Mouse (Mus musculus): Measurements from ENCODE around the gene Chd5. TPM values are rescaled to one million over a fixed set of nuclear protein-coding genes. Genes with fewer than 3 reads are reported as not detected.

Gene Chd5
- polyA plus RNA-seq, 1 experiment from 2014 or later, result 7.4 TPM

DNA sequence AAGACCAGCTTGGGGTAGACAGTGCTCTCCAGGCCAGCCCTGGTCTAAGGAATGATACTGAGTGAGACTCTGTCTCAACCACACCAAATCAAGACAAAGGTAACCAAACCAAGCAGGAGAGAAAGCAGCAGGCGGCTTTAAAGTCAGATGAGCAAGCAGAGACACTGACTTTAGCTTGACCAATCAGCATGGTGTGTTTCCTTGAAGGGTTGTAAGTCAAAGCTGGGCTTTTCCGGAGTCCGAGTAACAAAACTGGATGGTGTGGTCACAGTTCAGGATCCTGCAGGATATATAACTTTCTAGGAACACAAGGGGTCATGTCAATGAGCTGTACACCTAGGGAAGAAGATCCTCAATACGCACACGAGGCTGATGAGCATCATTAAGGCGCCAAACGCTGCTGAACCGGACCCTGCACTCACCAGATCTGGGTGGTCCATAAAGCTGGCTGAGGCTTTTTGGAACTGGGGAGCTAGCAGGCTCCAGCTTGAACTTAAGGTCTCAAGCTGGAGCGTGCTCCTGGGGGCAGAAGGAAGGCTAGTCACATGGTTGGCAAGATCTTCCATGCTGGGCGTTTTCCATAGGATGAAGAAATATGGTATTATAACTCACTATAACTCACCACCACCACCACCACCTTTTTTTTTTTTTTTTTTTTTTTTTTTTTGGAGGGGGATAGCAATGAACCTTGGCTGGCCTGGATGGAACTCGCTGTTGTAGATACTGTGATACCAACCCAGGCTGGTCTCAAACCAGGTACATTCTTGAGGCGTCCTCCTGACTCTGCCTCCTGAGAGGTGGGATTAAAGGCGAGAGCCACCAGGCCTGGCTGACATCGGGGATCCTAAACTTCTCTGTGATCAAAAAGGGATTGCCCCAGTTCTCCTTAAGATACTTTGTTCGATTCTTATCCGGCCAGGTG lies 13.5 kb upstream of the Chd5 start:
- Histone ChIP-seq H3K9ac (no peak overlapping the region), H3K9me3 (no peaks in the 10 kb centered on the region), H3K36me3 (replicated peaks) (peaks cover 24% of the 10 kb centered on the region), H3K27me3 (peaks cover 14% of the 10 kb centered on the region; the same call in 1 of the 2 replicates), H3K27ac (no peak overlapping the region), H3K4me1 (peaks cover 19% of the 10 kb centered on the region), H3K4me2 (peak overlapping the region; percentile 90), H3K4me3 (replicated peaks) (peak overlapping the region; percentile 98)
- peak; percentile 47 for ATAC-seq (ENCODE audit: low FRiP score)
- 60% methylated on average over 16 of the region's 16 CpGs for WGBS

DNA sequence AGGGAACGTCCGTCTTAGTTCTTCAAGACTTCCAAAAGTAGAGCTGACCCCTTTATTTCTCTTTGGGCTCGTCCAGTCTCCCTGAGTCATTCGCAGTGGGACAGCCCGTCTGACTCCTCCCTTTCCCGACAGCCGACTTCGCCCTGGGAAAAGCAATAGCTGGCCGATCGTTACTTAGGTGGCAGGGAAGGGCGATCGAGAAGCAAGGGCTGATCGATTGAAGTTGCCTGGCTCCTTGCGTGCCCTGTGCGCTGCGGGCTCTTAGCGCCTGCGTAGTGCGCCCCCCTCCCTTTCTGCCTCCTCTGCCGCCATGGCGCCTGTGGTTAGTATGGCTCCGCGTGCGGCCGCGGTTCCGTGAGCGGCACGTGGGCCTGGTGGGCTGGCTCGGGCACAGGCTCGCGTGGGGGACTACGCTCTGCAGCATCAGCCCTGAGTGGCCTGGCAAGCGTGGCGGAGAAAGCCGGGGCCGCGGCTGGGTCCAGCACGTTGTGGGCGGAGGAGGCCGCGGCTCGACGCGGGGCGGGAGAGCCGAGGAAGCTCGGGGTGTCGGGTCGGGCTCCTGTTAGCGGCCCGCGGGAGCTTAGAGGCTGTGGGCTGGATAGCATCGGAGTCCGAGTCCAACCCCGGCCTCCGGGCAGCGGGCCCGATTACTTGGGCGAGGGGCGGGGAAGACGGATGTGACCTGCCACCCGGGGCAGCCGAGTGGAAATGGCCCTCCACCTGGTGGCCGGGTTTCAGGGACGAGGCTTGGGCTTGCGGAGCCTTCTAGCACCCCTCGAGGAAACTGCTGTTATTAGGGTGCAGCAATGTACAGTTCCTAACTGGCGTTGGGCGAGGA lies 12.7 kb upstream of the Chd5 start, which contains the start of gene Rpl22:
Gene Rpl22, plus strand, starts transcription at position 169 of the 838 bp plus-strand sequence.
- WGBS, result under 1% methylated on average over 69 of the region's 70 CpGs
- H3K4me2 ChIP-seq, result peak within 1 kb of the TSS; percentile 90

DNA sequence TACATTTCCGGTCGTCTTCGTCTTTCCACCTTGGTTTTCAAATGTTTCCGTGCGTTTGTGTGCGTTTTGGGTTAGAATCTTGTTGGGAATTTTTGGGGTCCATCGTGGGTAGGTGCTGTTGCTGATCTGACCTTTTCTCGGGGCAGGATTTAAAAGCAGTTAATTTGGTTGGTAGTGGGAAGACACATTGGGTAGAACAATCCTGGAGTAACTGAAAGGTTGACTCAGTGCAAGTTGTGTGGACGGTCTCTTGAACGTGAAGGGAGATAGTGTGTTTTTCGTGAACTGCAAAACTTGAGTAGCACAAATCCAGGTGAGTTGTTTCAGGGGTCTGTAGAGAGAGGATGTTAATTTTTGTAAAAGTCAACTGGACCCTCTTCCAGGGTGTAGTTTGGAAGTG lies 11.9 kb upstream of the Chd5 start:
- peak overlapping the region; percentile 90 for H3K4me2 ChIP-seq
- peaks cover 10% of the 10 kb centered on the region; the same call in 1 of the 2 replicates for H3K27me3 ChIP-seq
- H3K36me3 ChIP-seq (replicated peaks), result peaks cover 41% of the 10 kb centered on the region
- H3K4me1 ChIP-seq, result peaks cover 19% of the 10 kb centered on the region
- ATAC-seq (ENCODE audit: low FRiP score), result no peak
- 0 out of 2 replicates have a peak overlapping the region, but pooled peaks have one; percentile 2 for H3K27ac ChIP-seq
- H3K9me3 ChIP-seq, result no peaks in the 10 kb centered on the region
- peak overlapping the region; percentile 98 for H3K4me3 ChIP-seq (replicated peaks)
- H3K9ac ChIP-seq, result peak overlapping the region; percentile 96
- 2% methylated on average over 11 of the region's 11 CpGs for WGBS

More for the DNA sequence above, 12.7 kb upstream of the Chd5 start, which contains the start of gene Rpl22:
- H3K27me3 ChIP-seq, result peaks cover 14% of the 10 kb centered on the region; the same call in 1 of the 2 replicates
- peaks cover 33% of the 10 kb centered on the region for H3K36me3 ChIP-seq (replicated peaks)
- peak within 1 kb of the TSS; percentile 96 for H3K9ac ChIP-seq
- peak within 1 kb of the TSS; percentile 98 for H3K4me3 ChIP-seq (replicated peaks)
- 0 out of 2 replicates have a peak within 1 kb of the TSS, but pooled peaks have one; percentile 61 for H3K27ac ChIP-seq
- peaks cover 19% of the 10 kb centered on the region for H3K4me1 ChIP-seq
- no peaks in the 10 kb centered on the region for H3K9me3 ChIP-seq
- ATAC-seq (ENCODE audit: low FRiP score), result peak; percentile 97

DNA sequence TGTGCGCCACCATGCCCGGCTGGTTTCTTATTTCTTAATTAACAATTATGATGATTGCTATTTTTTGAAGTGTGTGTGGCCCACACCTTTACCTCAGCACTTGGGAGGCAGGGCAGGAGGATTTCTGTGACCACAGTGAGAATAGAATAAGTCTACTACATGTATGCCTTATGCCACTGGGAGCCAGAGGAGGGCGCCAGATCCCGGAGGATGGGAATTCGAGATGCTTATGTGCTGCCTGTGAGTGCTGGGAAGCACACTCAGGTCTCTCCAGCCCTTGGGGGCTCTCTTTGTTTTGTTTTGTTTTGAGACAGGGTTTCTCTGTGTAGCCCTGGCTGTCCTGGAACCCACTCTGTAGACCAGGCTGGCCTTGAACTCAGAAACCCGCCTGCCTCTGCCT lies 9.8 kb upstream of the Chd5 start:
- Histone ChIP-seq H3K9me3 (no peaks in the 10 kb centered on the region), H3K27me3 (no peaks in the 10 kb centered on the region), H3K4me1 (peaks cover 19% of the 10 kb centered on the region), H3K36me3 (replicated peaks) (peaks cover 62% of the 10 kb centered on the region), H3K4me2 (no peak overlapping the region), H3K4me3 (replicated peaks) (no peak overlapping the region), H3K9ac (no peak overlapping the region), H3K27ac (no peak overlapping the region)
- no peak for ATAC-seq (ENCODE audit: low FRiP score)
- WGBS, result 77% methylated on average over 6 of the region's 6 CpGs

DNA sequence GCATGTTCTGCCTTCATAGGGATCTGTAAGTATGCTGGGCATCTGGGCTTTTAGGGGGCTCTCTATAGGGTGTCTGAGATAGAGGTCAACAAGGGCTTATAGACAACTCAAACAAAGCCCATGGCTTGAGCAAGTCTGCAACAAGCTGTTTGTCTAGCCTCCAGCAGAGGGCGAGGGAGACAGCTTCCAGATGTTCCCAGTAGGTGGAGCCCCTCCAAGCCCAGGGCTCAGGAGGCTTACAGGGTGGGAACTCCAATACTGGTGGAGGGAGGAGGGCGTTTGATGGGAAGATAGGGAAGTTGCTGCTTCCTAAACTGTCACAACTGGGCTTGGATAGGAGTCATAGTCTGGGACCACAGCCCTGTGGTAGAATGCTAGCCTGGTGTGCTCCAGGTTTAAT lies 5.5 kb upstream of the Chd5 start:
- Histone ChIP-seq H3K9me3 (no peaks in the 10 kb centered on the region), H3K4me2 (no peak overlapping the region), H3K27ac (no peak overlapping the region), H3K9ac (no peak overlapping the region), H3K27me3 (peaks cover 18% of the 10 kb centered on the region), H3K36me3 (replicated peaks) (peaks cover 80% of the 10 kb centered on the region), H3K4me1 (peaks cover 2% of the 10 kb centered on the region; the same call in 1 of the 2 replicates), H3K4me3 (replicated peaks) (no peak overlapping the region)
- WGBS, result 36% methylated on average over 2 of the region's 2 CpGs
- peak; percentile 53 for ATAC-seq (ENCODE audit: low FRiP score)

DNA sequence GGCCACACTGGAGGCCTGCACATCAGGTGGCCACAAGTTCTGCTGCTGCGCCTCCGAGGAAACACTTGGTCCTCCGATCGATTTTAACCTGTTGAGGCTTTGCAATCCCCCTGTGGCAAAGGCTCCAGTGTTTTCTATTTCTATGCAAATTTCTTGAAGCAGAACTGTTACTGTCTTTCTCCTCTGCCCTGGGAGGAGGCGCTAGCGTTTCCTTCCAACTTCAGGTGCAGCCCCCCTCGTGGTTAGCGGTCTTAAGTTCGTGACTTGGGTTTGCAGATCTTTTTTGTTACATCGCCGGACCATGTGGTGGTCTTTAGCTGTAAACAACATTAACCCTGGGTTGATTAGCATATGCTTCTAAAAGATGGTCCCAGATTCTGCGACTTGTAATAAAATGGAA lies 4.9 kb upstream of the Chd5 start:
- 93% methylated on average over 12 of the region's 12 CpGs for WGBS
- ATAC-seq (ENCODE audit: low FRiP score), result no peak
- Histone ChIP-seq H3K27ac (no peak overlapping the region), H3K4me2 (no peak overlapping the region), H3K4me3 (replicated peaks) (no peak overlapping the region), H3K9ac (no peak overlapping the region), H3K36me3 (replicated peaks) (peaks cover 75% of the 10 kb centered on the region), H3K27me3 (peaks cover 24% of the 10 kb centered on the region), H3K4me1 (peaks cover 4% of the 10 kb centered on the region), H3K9me3 (no peaks in the 10 kb centered on the region)

DNA sequence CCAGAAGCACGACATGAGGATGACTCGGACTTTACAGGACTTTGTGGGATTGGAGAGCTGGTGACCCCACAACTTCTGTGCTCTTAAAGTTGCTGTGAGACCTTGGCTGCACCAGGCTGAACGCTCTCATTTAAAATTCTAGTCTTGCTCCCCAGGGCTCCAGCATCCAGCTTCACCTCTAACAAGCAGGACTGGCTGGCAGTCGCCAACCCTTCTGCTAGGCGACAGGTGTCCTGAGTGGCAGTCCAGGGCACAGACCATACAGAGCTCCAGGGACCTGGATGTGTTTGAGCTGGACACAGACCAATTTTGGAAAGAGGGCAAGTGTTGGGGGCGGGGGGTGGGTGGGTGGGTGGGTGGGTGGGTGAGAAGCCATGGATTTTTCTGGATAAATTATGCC lies 679 bp upstream of the Chd5 start:
- Histone ChIP-seq H3K4me3 (replicated peaks) (no peak overlapping the region; the same call in 1 of the 2 replicates), H3K27me3 (peaks cover 65% of the 10 kb centered on the region), H3K9me3 (no peaks in the 10 kb centered on the region), H3K9ac (no peak overlapping the region), H3K4me1 (peaks cover 27% of the 10 kb centered on the region), H3K4me2 (peak overlapping the region; percentile 100; the same call in 1 of the 2 replicates), H3K27ac (no peak overlapping the region), H3K36me3 (replicated peaks) (peaks cover 33% of the 10 kb centered on the region)
- WGBS, result 29% methylated on average over 6 of the region's 6 CpGs
- ATAC-seq (ENCODE audit: low FRiP score), result no peak

DNA sequence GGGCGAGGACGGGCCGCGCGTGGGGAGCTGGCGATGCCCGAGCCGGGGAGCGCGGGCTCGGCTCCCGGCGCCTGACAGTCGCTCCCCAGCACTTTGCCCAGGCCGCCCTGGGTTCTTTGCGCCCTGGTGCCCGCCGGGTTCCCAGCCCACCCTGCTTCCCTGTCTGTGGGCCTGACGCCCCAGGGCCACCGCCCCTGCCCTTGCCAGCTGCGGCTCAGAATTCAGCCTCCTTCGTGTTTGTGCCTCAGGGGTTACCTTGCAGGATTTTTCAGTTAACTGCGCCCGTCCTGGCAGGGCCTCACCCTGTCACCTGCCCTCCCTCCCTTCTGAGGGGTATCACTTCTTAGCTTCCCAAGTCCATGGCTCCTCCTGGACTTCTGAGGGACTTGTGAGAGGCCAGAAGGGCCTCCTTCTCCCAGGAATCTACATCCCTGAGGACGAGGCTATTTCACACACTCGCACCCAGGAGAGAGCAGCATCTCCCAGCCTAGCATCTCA lies 891 bp downstream of the Chd5 start:
- no peaks in the 10 kb centered on the region for H3K9me3 ChIP-seq
- H3K4me1 ChIP-seq, result peaks cover 27% of the 10 kb centered on the region
- ATAC-seq (ENCODE audit: low FRiP score), result 0 out of 2 replicates have a peak, but pooled peaks have one; percentile 18
- peaks cover 18% of the 10 kb centered on the region for H3K36me3 ChIP-seq (replicated peaks)
- H3K4me3 ChIP-seq (replicated peaks), result peak overlapping the region; percentile 68
- 0 out of 2 replicates have a peak overlapping the region, but pooled peaks have one; percentile 50 for H3K27ac ChIP-seq
- peak overlapping the region; percentile 71 for H3K9ac ChIP-seq
- peaks cover 79% of the 10 kb centered on the region for H3K27me3 ChIP-seq
- H3K4me2 ChIP-seq, result peak overlapping the region; percentile 100
- WGBS, result 3% methylated on average over 16 of the region's 26 CpGs

DNA sequence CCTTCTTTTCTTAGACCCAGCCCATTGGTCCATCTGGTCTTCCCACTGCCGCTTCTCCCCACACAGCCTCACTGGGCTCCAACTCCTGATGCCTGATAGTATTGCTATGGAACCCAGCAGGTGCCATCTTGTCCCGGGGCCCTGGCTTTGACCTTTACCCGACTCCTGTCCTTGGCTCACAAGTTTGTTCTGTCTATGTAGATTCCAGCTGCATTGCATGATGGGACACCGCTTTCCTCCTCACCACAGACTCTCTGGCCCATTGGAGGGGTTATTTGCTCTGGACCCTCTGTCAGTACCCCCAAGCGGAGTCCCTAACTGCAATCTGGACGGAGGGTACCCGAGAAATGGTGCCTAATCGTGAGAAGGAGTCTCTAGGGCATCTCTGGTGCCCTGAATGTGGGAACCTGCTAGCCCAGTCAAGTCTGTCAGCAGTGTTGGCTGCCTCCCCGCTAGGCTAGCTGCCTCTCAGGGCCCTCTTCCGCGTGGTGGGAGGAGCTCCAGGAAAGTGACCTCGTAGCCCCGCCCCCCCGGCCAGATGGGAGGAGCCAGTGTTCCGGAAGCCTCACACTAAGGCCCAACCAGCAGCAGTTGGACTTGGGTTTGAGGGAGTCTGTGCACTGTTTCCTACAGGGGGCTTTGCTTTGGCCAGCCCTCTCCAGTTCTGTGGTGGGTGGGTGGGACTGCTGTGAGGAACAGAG lies 2.3 kb downstream of the Chd5 start:
- H3K4me2 ChIP-seq, result 0 out of 2 replicates have a peak overlapping the region, but pooled peaks have one; percentile 100
- H3K27me3 ChIP-seq, result peaks cover 90% of the 10 kb centered on the region
- no peak overlapping the region for H3K27ac ChIP-seq
- peaks cover 4% of the 10 kb centered on the region for H3K36me3 ChIP-seq (replicated peaks)
- H3K4me3 ChIP-seq (replicated peaks), result no peak overlapping the region
- 37% methylated on average over 15 of the region's 15 CpGs for WGBS
- H3K9me3 ChIP-seq, result no peaks in the 10 kb centered on the region
- peaks cover 27% of the 10 kb centered on the region for H3K4me1 ChIP-seq
- H3K9ac ChIP-seq, result no peak overlapping the region
- ATAC-seq (ENCODE audit: low FRiP score), result no peak

DNA sequence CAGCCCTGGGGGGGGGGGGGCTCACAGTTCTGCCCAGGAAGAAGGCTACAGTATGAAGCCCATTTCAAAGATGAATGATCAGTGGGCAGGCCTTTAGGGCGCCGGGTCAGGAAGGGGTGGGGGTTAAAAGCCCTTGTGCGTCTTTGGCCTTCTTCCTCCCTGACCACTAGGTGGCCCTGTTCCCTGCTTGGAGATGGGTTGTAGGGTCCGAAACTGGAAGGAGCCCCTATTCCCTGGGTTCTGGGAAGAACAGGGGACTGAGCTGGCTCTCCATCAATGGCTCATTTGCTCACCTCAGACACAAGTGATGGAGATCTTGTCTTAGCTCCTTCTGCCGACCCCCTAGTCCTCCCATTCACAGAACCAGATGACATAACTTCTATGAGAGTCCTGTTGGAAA lies 4.8 kb downstream of the Chd5 start:
- no peak for ATAC-seq (ENCODE audit: low FRiP score)
- 16% methylated on average over 5 of the region's 5 CpGs for WGBS
- peaks cover 76% of the 10 kb centered on the region for H3K27me3 ChIP-seq
- no peak overlapping the region for H3K4me3 ChIP-seq (replicated peaks)
- H3K4me1 ChIP-seq, result peaks cover 25% of the 10 kb centered on the region
- H3K9me3 ChIP-seq, result no peaks in the 10 kb centered on the region
- no peak overlapping the region for H3K9ac ChIP-seq
- H3K36me3 ChIP-seq (replicated peaks), result no peaks in the 10 kb centered on the region
- no peak overlapping the region for H3K27ac ChIP-seq
- H3K4me2 ChIP-seq, result no peak overlapping the region

DNA sequence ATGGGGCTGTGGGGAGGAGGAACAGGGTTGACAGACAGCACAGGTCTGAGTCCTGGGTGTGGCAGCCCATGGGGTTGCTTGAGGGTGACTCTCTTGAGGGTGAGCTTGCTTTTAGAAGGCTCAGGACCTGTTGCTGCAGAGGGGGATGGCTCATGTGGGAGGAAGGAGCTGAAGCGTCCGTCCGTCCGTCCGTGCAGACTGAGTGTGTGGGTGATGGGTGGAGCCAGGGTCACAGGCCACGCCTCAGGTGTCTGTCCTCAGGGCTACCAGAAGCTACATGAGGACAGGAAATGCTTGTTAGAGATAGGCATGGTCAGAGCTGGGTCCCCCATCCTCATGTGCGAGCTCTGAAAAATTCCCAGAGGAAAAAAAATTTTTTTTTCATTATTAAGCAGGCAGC lies 6.2 kb downstream of the Chd5 start:
- WGBS, result 69% methylated on average over 7 of the region's 7 CpGs
- no peaks in the 10 kb centered on the region for H3K9me3 ChIP-seq
- H3K27me3 ChIP-seq, result peaks cover 76% of the 10 kb centered on the region
- H3K36me3 ChIP-seq (replicated peaks), result no peaks in the 10 kb centered on the region
- H3K27ac ChIP-seq, result no peak overlapping the region
- H3K4me3 ChIP-seq (replicated peaks), result no peak overlapping the region
- no peak overlapping the region for H3K4me2 ChIP-seq
- ATAC-seq (ENCODE audit: low FRiP score), result no peak
- peaks cover 23% of the 10 kb centered on the region for H3K4me1 ChIP-seq
- no peak overlapping the region for H3K9ac ChIP-seq
